Mouse (Mus musculus): ENCODE measurements around the gene Abl1. TPM values are rescaled to one million over a fixed set of nuclear protein-coding genes. Genes with fewer than 3 reads are reported as not detected.

Gene Abl1
- polyA plus RNA-seq, 1 experiment: 53.1 TPM

GRCm38 (mm10) chr2:31811086-31811958, 123.1 kb downstream of the Abl1 start:
- Histone ChIP-seq H3K4me3 (ENCODE audit: insufficient read depth, low read length) (no peak overlapping the region), H3K4me1 (ENCODE audit: control insufficient read depth, insufficient read depth, low read length) (no peaks in the 10 kb centered on the region), H3K27ac (ENCODE audit: insufficient read depth, low read depth, low read length) (no peak overlapping the region)
- no peak for TF ChIP-seq POLR2A (IDR thresholded peaks at IDR 0.05; ENCODE audit: borderline replicate concordance, low read depth, low read length)
- no peak for TF ChIP-seq CTCF (IDR thresholded peaks at IDR 0.05; ENCODE audit: low read depth, low read length)

- no peaks in the 10 kb centered on the region for H3K4me1 ChIP-seq (ENCODE audit: control insufficient read depth, insufficient read depth, low read length)
- H3K4me3 ChIP-seq (ENCODE audit: insufficient read depth, low read length): no peak overlapping the region
- H3K27ac ChIP-seq (ENCODE audit: insufficient read depth, low read depth, low read length): no peak overlapping the region
- TF ChIP-seq POLR2A (IDR thresholded peaks at IDR 0.05; ENCODE audit: borderline replicate concordance, low read depth, low read length) (no peak), CTCF (IDR thresholded peaks at IDR 0.05; ENCODE audit: low read depth, low read length) (no peak)
Observed at GRCm38 (mm10) chr2:31813641-31814040, 125.5 kb downstream of the Abl1 start.

- no peak for TF ChIP-seq POLR2A (IDR thresholded peaks at IDR 0.05; ENCODE audit: borderline replicate concordance, low read depth, low read length)
- TF ChIP-seq CTCF (IDR thresholded peaks at IDR 0.05; ENCODE audit: low read depth, low read length): no peak
- Histone ChIP-seq H3K4me3 (ENCODE audit: insufficient read depth, low read length) (no peak overlapping the region), H3K4me1 (ENCODE audit: control insufficient read depth, insufficient read depth, low read length) (no peaks in the 10 kb centered on the region), H3K27ac (ENCODE audit: insufficient read depth, low read depth, low read length) (no peak overlapping the region)
Observed at GRCm38 (mm10) chr2:31814699-31815098, 126.5 kb downstream of the Abl1 start.

- TF ChIP-seq CTCF (IDR thresholded peaks at IDR 0.05; ENCODE audit: low read depth, low read length) (peak; percentile 42), POLR2A (IDR thresholded peaks at IDR 0.05; ENCODE audit: borderline replicate concordance, low read depth, low read length) (no peak)
- Histone ChIP-seq H3K4me1 (ENCODE audit: control insufficient read depth, insufficient read depth, low read length) (no peaks in the 10 kb centered on the region), H3K27ac (ENCODE audit: insufficient read depth, low read depth, low read length) (no peak overlapping the region), H3K4me3 (ENCODE audit: insufficient read depth, low read length) (no peak overlapping the region)
Observed at GRCm38 (mm10) chr2:31815367-31815766, 127.2 kb downstream of the Abl1 start.

- Histone ChIP-seq H3K4me1 (ENCODE audit: control insufficient read depth, insufficient read depth, low read length) (no peaks in the 10 kb centered on the region), H3K27ac (ENCODE audit: insufficient read depth, low read depth, low read length) (no peak overlapping the region), H3K4me3 (ENCODE audit: insufficient read depth, low read length) (no peak overlapping the region)
- TF ChIP-seq POLR2A (IDR thresholded peaks at IDR 0.05; ENCODE audit: borderline replicate concordance, low read depth, low read length): no peak
- no peak for TF ChIP-seq CTCF (IDR thresholded peaks at IDR 0.05; ENCODE audit: low read depth, low read length)
Observed at GRCm38 (mm10) chr2:31822524-31823371, 134.6 kb downstream of the Abl1 start.

GRCm38 (mm10) chr2:31823933-31824730, 136.0 kb downstream of the Abl1 start:
- Histone ChIP-seq H3K4me1 (ENCODE audit: control insufficient read depth, insufficient read depth, low read length) (no peaks in the 10 kb centered on the region), H3K4me3 (ENCODE audit: insufficient read depth, low read length) (no peak overlapping the region), H3K27ac (ENCODE audit: insufficient read depth, low read depth, low read length) (no peak overlapping the region)
- TF ChIP-seq CTCF (IDR thresholded peaks at IDR 0.05; ENCODE audit: low read depth, low read length): peak; percentile 50
- TF ChIP-seq POLR2A (IDR thresholded peaks at IDR 0.05; ENCODE audit: borderline replicate concordance, low read depth, low read length): no peak

- TF ChIP-seq CTCF (IDR thresholded peaks at IDR 0.05; ENCODE audit: low read depth, low read length): no peak
- Histone ChIP-seq H3K27ac (ENCODE audit: insufficient read depth, low read depth, low read length) (no peak overlapping the region), H3K4me3 (ENCODE audit: insufficient read depth, low read length) (no peak overlapping the region), H3K4me1 (ENCODE audit: control insufficient read depth, insufficient read depth, low read length) (no peaks in the 10 kb centered on the region)
Observed at GRCm38 (mm10) chr2:31825469-31825911, 137.3 kb downstream of the Abl1 start.

GRCm38 (mm10) chr2:31826094-31827085, 138.2 kb downstream of the Abl1 start:
- Histone ChIP-seq H3K4me3 (ENCODE audit: insufficient read depth, low read length) (no peak overlapping the region), H3K27ac (ENCODE audit: insufficient read depth, low read depth, low read length) (no peak overlapping the region), H3K4me1 (ENCODE audit: control insufficient read depth, insufficient read depth, low read length) (no peaks in the 10 kb centered on the region)
- TF ChIP-seq CTCF (IDR thresholded peaks at IDR 0.05; ENCODE audit: low read depth, low read length) (no peak), POLR2A (IDR thresholded peaks at IDR 0.05; ENCODE audit: borderline replicate concordance, low read depth, low read length) (no peak)
